In genomic region chr3:29739292-29739691, GRCm38 (mm10) we compare ENCODE assay signal across 11 mouse cellular contexts.
DNase-seq lines count a peak whose midpoint lies in the region; ATAC-seq and TF ChIP-seq lines count a peak whose summit lies in the region.
"Had no signal": no experiment of that assay in that cellular context is flagged by ENCODE, and none has a peak within 500 bp of the region (broad histone marks: within the 10 kb centered on the region; RNA-seq: fewer than 3 reads in every experiment).

No protein-coding gene starts in this region.

- H3K36me3 ChIP-seq in heart, embryonic 12.5 days, result no peaks in the 10 kb centered on the region
- H3K36me3 ChIP-seq in liver, adult 2 months (ENCODE audit: control insufficient read depth, insufficient read depth, low read length), result no peaks in the 10 kb centered on the region
- H3K36me3 ChIP-seq in liver, embryonic 12.5 days, result no peaks in the 10 kb centered on the region
- H3K36me3 ChIP-seq: forebrain, embryonic 15.5 days; liver, embryonic 13.5 days; neural tube, embryonic 12.5 days had no signal

- no peak for TF ChIP-seq POLR2A in liver, adult 2 months (IDR thresholded peaks at IDR 0.05; ENCODE audit: extremely low read depth, insufficient read depth, low read length)

- no peak overlapping the region for H3K9ac ChIP-seq in heart, embryonic 12.5 days
- H3K9ac ChIP-seq in liver, adult 2 months (ENCODE audit: low read depth, low read length), result no peak overlapping the region
- H3K9ac ChIP-seq in liver, embryonic 12.5 days, result no peak overlapping the region
- H3K9ac ChIP-seq: forebrain, embryonic 15.5 days; liver, embryonic 13.5 days; neural tube, embryonic 12.5 days had no signal

- no peaks in the 10 kb centered on the region for H3K27me3 ChIP-seq in heart, embryonic 12.5 days (replicated peaks)
- H3K27me3 ChIP-seq in liver, adult 2 months (ENCODE audit: control insufficient read depth, insufficient read depth, low read length), result 0 out of 2 replicates have a peak, but pooled peaks cover 2% of the 10 kb centered on the region
- no peaks in the 10 kb centered on the region for H3K27me3 ChIP-seq in liver, embryonic 12.5 days (replicated peaks)
- H3K27me3 ChIP-seq: forebrain, embryonic 15.5 days; liver, embryonic 13.5 days; neural tube, embryonic 12.5 days had no signal

- no peaks in the 10 kb centered on the region for H3K4me1 ChIP-seq in heart, embryonic 12.5 days (replicated peaks)
- no peaks in the 10 kb centered on the region for H3K4me1 ChIP-seq in liver, adult 2 months (ENCODE audit: control insufficient read depth, insufficient read depth, low read length)
- H3K4me1 ChIP-seq in liver, embryonic 12.5 days, result no peaks in the 10 kb centered on the region
- H3K4me1 ChIP-seq: forebrain, embryonic 15.5 days; liver, embryonic 13.5 days; neural tube, embryonic 12.5 days had no signal

- intact Hi-C loops in heart, postnatal 10 days (cut with DNase I), result loop anchor here (10.0 kb wide), 1 partner anchor 776 kb away; no protein-coding TSS in a partner anchor

- no peaks in the 10 kb centered on the region for H3K9me3 ChIP-seq in heart, embryonic 12.5 days (replicated peaks)
- no peaks in the 10 kb centered on the region for H3K9me3 ChIP-seq in liver, embryonic 12.5 days (replicated peaks)
- H3K9me3 ChIP-seq: forebrain, embryonic 15.5 days; liver, embryonic 13.5 days; neural tube, embryonic 12.5 days had no signal

- peak; percentile 9 to 31 for DNase-seq in heart, postnatal 10 days
- peak; percentile 20 for DNase-seq in liver, adult 2 months (ENCODE audit: extremely low read depth, low read depth, low spot score)
- DNase-seq in adipocyte (ENCODE audit: low spot score), result peak; percentile 54
- peak; percentile 45 for DNase-seq in lung, postnatal 36 days
- no peak for DNase-seq in ovary, postnatal 14 days (ENCODE audit: low spot score)
- no peak for DNase-seq in yolk sac, embryonic 10.5 days (ENCODE audit: low spot score)
- DNase-seq: liver, embryonic 13.5 days had no signal

- H3K79me2 ChIP-seq in liver, adult 2 months (ENCODE audit: control insufficient read depth, insufficient read depth, low read length), result no peaks in the 10 kb centered on the region

- no peak overlapping the region for H3K4me2 ChIP-seq in heart, embryonic 12.5 days
- no peak overlapping the region for H3K4me2 ChIP-seq in liver, embryonic 12.5 days
- H3K4me2 ChIP-seq: forebrain, embryonic 15.5 days; liver, embryonic 13.5 days; neural tube, embryonic 12.5 days had no signal

- 32% methylated on average over 5 of the region's 5 CpGs for WGBS in heart, embryonic 12.5 days
- WGBS in liver, adult 2 months, result 42% methylated on average over 5 of the region's 5 CpGs
- WGBS in liver, embryonic 12.5 days (ENCODE audit: insufficient replicate concordance), result 26% methylated on average over 5 of the region's 5 CpGs

- ATAC-seq in heart, embryonic 12.5 days (ENCODE audit: insufficient number of reproducible peaks, low FRiP score), result no peak
- ATAC-seq in liver, embryonic 12.5 days, result no peak
- ATAC-seq: forebrain, embryonic 15.5 days had no signal

- TF ChIP-seq CTCF in liver, adult 2 months (IDR thresholded peaks at IDR 0.05; ENCODE audit: low read depth, low read length), result no peak

- no peak overlapping the region for H3K4me3 ChIP-seq in heart, embryonic 12.5 days
- H3K4me3 ChIP-seq in liver, adult 2 months (ENCODE audit: insufficient read depth, low read depth, low read length), result no peak overlapping the region
- no peak overlapping the region for H3K4me3 ChIP-seq in liver, embryonic 12.5 days
- H3K4me3 ChIP-seq: forebrain, embryonic 15.5 days; liver, embryonic 13.5 days; neural tube, embryonic 12.5 days had no signal

- H3K27ac ChIP-seq in heart, embryonic 12.5 days (ENCODE audit: poor library complexity, severe bottlenecking), result no peak overlapping the region
- no peak overlapping the region for H3K27ac ChIP-seq in liver, adult 2 months (replicated peaks; ENCODE audit: insufficient read depth, low read depth, low read length)
- H3K27ac ChIP-seq in liver, embryonic 12.5 days, result no peak overlapping the region
- H3K27ac ChIP-seq: forebrain, embryonic 15.5 days; liver, embryonic 13.5 days; neural tube, embryonic 12.5 days had no signal

Comparison
In these comparisons a context has a peak if more than half of its experiments do, and no peak if none do; other contexts are left out.
1. DNase-seq: peak in heart, postnatal 10 days (2 of 2), liver, adult 2 months (single experiment), adipocyte (single experiment) and lung, postnatal 36 days (single experiment); none in ovary, postnatal 14 days (single experiment) and yolk sac, embryonic 10.5 days (single experiment).